Mouse (Mus musculus) left cerebral cortex, postnatal 14 days (tissue): ENCODE measurements around the gene Tlr5. TPM values are rescaled to one million over a fixed set of nuclear protein-coding genes. Genes with fewer than 3 reads are reported as not detected.

Experiments
- DNase-seq, 2 experiments: peaks; one replicate each; pipeline ENCODE4 v3.0.0; 2021 to 2022; ENCODE audit warnings: low spot score in 2 of 2, mixed read lengths in 1 of 2
- intact Hi-C: fragments of 180-260 bp; cut with DNase I; formaldehyde crosslinking; loops from one replicate; pipeline ENCODE4 v1.15.1; 2025
- total RNA-seq, 2 experiments: library from RNA; stranded (reverse); gene quantifications; 2 replicates each; pipeline ENCODE4 v1.2.3; 2021

Tlr5 gene
- total RNA-seq, 2 experiments from 2014 or later: 0.44 to 0.70 TPM

DNA sequence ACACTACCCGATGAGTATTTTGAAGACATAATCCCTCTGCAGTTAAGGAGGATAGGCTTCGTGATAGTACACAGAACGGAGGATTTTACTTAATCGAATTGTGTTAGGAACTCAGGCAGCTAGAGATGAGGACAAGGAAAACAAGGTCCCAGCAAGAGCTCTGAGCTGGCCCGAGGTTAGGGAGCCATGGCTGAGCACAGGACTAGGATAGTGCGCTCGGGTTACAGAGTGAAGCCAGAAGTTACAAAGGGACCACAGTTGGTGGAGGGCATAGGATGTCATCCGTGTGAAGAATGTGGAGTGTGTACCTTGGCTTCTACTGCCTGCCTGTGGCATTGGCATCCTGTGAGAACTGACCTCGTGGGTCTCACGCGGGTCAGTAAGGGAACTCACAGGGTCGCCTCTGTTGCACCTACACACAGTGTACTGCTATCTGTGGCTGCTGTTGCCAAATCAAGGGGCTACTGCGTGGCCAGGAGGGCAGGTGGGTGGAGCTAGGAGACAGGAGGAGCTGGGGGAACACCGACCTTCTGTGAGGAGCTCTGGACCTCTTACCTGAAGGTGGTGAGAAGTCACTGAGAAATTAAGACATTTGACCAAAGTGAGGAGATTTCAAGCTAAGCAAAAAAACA lies 29.0 kb downstream of the Tlr5 start:
- no peak for DNase-seq
- intact Hi-C loops: no loop called here

DNA sequence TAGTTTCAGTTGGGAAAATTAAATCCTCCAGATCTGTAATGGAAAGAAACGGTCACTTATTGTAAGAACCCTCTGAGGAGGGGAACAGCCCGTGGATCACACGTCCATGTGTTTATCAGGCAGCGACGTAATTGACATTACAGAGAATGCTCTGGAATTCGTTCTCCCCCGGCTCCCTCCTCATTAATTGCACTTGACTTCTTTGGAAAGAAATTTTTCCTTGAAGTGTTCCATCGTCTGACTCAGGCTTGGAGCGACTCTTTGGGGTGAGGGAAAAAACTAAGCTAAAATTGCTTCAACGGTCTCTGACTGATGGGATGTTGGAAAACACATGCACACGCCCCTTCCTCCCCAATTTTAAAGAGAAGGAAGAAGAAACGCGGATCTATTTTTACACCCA lies 31.7 kb downstream of the Tlr5 start:
- no peak for DNase-seq
- intact Hi-C loops: no loop called here

GRCm38 (mm10) chr1:182986750-182987149 lies 32.2 kb downstream of the Tlr5 start:
- intact Hi-C loops: no loop called here
- DNase-seq: no peak

- no peak for DNase-seq
- intact Hi-C loops: no loop called here
Measured at GRCm38 (mm10) chr1:182987801-182988200, 33.2 kb downstream of the Tlr5 start.

GRCm38 (mm10) chr1:182988646-182989045 lies 34.1 kb downstream of the Tlr5 start:
- no peak for DNase-seq
- intact Hi-C loops: no loop called here

DNA sequence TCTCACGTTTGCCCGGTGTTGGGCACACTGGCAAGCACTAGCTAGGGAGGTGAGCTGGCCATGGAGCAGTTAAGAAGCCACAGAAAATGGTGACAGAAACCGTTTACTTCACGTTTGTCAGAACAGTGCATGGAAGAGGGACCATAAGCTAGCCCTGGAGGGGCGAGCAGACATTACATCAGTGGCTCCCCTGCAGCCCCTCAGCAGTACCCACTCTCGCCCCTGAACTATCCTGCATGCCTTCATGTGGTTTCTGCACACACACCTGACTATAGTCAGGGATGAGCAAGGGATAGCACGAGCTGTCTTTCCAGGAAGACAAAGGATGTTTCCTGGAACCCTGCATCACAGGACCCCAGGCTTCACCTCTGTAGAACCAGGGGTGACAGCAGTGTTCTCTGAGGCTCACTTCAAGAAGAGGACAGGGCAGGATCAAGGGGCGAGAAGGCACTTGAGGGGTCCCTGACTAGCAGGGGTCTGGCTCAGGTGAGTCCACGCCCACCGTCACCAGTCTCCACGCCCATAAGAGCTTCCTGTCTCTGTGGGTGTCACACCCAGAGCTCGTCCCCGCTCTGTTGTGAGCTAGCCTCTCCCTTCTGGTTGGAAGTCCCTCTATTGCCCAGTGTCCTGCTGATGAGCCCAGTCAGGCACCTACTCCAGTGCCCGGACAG lies 35.6 kb downstream of the Tlr5 start:
- intact Hi-C loops: no loop called here
- DNase-seq: no peak

GRCm38 (mm10) chr1:182991002-182991778 lies 36.6 kb downstream of the Tlr5 start:
- intact Hi-C loops: no loop called here
- peak; percentile 72 to 77 for DNase-seq

Other genes with a start within 250 kb of the Tlr5 start
- under 1 TPM; 0.18 to 0.21 TPM for gene Ccdc185, start 205.6 kb upstream of the Tlr5 start, total RNA-seq
- 100 to 1,000 TPM in 1 of 2 experiments, 10 to 100 TPM in 1; 99.5 to 102 TPM for gene Susd4, start 190.9 kb upstream of the Tlr5 start, total RNA-seq